ENCODE assay signal across 20 mouse cellular contexts in the genomic region with DNA sequence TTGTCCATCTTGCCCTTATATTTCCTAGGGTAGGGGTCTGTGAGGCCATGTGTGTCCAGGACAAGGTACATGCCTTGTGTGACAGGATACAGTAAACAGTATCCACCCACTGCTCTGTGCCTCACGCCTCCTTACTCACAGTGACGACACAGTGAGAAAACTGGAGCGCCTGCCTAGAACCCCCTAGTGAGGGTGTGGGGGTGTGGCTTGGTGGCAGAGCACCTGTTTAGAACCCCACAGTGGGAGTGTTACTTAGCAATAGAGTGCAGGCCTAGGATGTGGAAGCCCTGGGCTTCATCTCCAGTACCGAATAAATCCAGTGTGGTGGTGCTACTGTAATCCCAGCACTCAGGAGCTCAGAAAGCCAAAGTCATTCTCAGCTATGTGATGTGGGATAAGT.
"Had no signal": no experiment of that assay in that cellular context is flagged by ENCODE, and none has a peak within 500 bp of the region (broad histone marks: within the 10 kb centered on the region; RNA-seq: fewer than 3 reads in every experiment).

No protein-coding gene starts in this region.

- H3K9ac ChIP-seq: intestine, embryonic 15.5 days; limb, embryonic 13.5 days; liver, embryonic 14.5 days; liver, postnatal 0 days; lung, embryonic 14.5 days; midbrain, embryonic 12.5 days; midbrain, embryonic 15.5 days; neural tube, embryonic 12.5 days; neural tube, embryonic 15.5 days had no signal

- H3K9me3 ChIP-seq: intestine, embryonic 15.5 days; limb, embryonic 10.5 days; midbrain, embryonic 12.5 days; midbrain, embryonic 15.5 days; neural tube, embryonic 15.5 days had no signal

- H3K27ac ChIP-seq: intestine, embryonic 15.5 days; limb, embryonic 10.5 days; limb, embryonic 13.5 days; liver, embryonic 14.5 days; macrophage; midbrain, embryonic 12.5 days; midbrain, embryonic 15.5 days; neural tube, embryonic 12.5 days; neural tube, embryonic 15.5 days had no signal

- ATAC-seq: intestine, embryonic 15.5 days; liver, postnatal 0 days; lung, postnatal 0 days; midbrain, embryonic 15.5 days had no signal

- H3K27me3 ChIP-seq: intestine, embryonic 15.5 days; limb, embryonic 13.5 days; midbrain, embryonic 12.5 days; midbrain, embryonic 15.5 days; neural tube, embryonic 12.5 days; neural tube, embryonic 15.5 days had no signal

- H3K4me1 ChIP-seq: intestine, embryonic 15.5 days; limb, embryonic 10.5 days; limb, embryonic 13.5 days; midbrain, embryonic 12.5 days; midbrain, embryonic 15.5 days; neural tube, embryonic 12.5 days; neural tube, embryonic 15.5 days had no signal

- H3K4me2 ChIP-seq: intestine, embryonic 15.5 days; limb, embryonic 13.5 days; lung, embryonic 14.5 days; midbrain, embryonic 12.5 days; midbrain, embryonic 15.5 days; neural tube, embryonic 12.5 days; neural tube, embryonic 15.5 days had no signal

- DNase-seq: kidney, adult 18-20 months; kidney, adult 9 months; kidney, postnatal 14 days; kidney, postnatal 4 days; liver, postnatal 0 days; lung, embryonic 14.5 days; spleen, adult 18-20 months; thymus, adult 2 months; thymus, postnatal 14 days; thymus, postnatal 4 days had no signal

- H3K4me3 ChIP-seq: intestine, embryonic 15.5 days; limb, embryonic 10.5 days; limb, embryonic 13.5 days; midbrain, embryonic 12.5 days; midbrain, embryonic 15.5 days; neural tube, embryonic 12.5 days; neural tube, embryonic 15.5 days had no signal
